Mouse (Mus musculus): ENCODE data around the gene Cldn12. TPM values are rescaled to one million over a fixed set of nuclear protein-coding genes. Genes with fewer than 3 reads are reported as not detected.

The Cldn12 gene
- polyA plus RNA-seq, 1 experiment from 2014 or later = 2.1 TPM

DNA sequence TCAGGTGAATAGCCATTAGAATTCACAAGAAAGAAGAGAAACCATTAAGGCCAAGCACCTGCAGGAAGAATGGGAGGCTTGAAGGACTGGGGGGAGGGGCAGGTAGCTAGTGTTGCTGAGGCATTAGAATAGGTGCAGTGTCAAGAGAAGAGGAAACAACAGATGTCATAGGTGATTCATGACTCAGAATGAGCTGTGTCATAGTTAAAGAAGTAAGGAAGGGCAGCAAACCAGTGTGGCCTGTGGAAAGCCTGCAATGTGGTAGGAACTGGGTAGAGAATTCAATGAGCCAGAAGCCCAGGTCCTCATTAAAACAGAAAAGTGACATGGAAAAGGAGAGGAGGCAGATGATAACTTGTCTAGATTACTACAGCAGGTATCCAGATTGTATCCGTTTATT is 49.5 kb downstream of the Cldn12 start:
- Histone ChIP-seq H3K4me3 (ENCODE audit: inconsistent target) (no peak overlapping the region), H3K36me3 (ENCODE audit: inconsistent target) (no peaks in the 10 kb centered on the region), H3K27ac (no peak overlapping the region), H3K79me2 (ENCODE audit: inconsistent target) (no peaks in the 10 kb centered on the region)
- WGBS (ENCODE audit: missing documents) = 92% methylated on average over 1 of the region's 1 CpGs

Other genes with a start within 250 kb of the Cldn12 start
- gene Cdk14, start 94.6 kb downstream of the Cldn12 start, polyA plus RNA-seq (2018) = 11.0 to 49.4 TPM (median 15.5 TPM) in 3 replicates
- not detected in 3 replicates for gene 1700015F17Rik, start 35.8 kb downstream of the Cldn12 start, polyA plus RNA-seq (2018)
- gene Gtpbp10, start 44.6 kb upstream of the Cldn12 start, polyA plus RNA-seq (2018) = 6.3 to 10.5 TPM (median 7.3 TPM) in 3 replicates
- not detected in 3 replicates for gene Gm8773, start 58.8 kb upstream of the Cldn12 start, polyA plus RNA-seq (2018)
- not detected in 3 replicates for gene Cfap69, start 149.3 kb upstream of the Cldn12 start, polyA plus RNA-seq (2018)
- not detected in 3 replicates for gene Steap2, start 179.6 kb upstream of the Cldn12 start, polyA plus RNA-seq (2018)
- gene Steap1, start 234.4 kb upstream of the Cldn12 start, polyA plus RNA-seq (2018) = not detected in 3 replicates